Mouse (Mus musculus) lung, embryonic 14.5 days (tissue): ENCODE results near the gene Cflar. TPM values are rescaled to one million over a fixed set of nuclear protein-coding genes. Genes with fewer than 3 reads are reported as not detected.
"Not testable (repeated sequence)": the region's sequence is repeated elsewhere in the genome, so short reads cannot be mapped to it uniquely, and the experiment has no call there.

ENCODE experiments used
- ATAC-seq: fragments of 200-750 bp; cut with Nextera tagmentation; 2 replicates; pipeline ENCODE4 v1.8.0; 2017; ENCODE audit warnings: mild to moderate bottlenecking, moderate TSS enrichment, moderate library complexity; ENCODE audit not compliant: insufficient read depth
- DNase-seq: peaks from one replicate; pipeline ENCODE4 v3.0.0-alpha.2; 2015
- H3K27ac ChIP-seq: fragments of 300-500 bp; sonication (generic); 2 replicates; pipeline ENCODE4 v1.5.1; 2014; ENCODE audit warnings: low read depth, mild to moderate bottlenecking, moderate library complexity
- H3K27me3 ChIP-seq: fragments of 300-500 bp; sonication (generic); 2 replicates; pipeline ENCODE4 v1.6.1; 2014; ENCODE audit warnings: low read length, control low read depth; ENCODE audit not compliant: insufficient read depth
- H3K36me3 ChIP-seq: fragments of 300-500 bp; sonication (generic); 2 replicates; pipeline ENCODE4 v1.6.1; 2014; ENCODE audit warnings: control low read depth; ENCODE audit not compliant: insufficient read depth
- H3K4me1 ChIP-seq: fragments of 300-500 bp; sonication (generic); 2 replicates; pipeline ENCODE4 v1.6.1; 2014; ENCODE audit warnings: antibody characterized with exemption, control low read depth; ENCODE audit not compliant: insufficient read depth
- H3K4me2 ChIP-seq: fragments of 300-500 bp; sonication (generic); 2 replicates; pipeline ENCODE4 v1.6.1; 2014; ENCODE audit warnings: mild to moderate bottlenecking
- H3K4me3 ChIP-seq: fragments of 300-500 bp; sonication (generic); 2 replicates; pipeline ENCODE4 v1.5.1; 2014; ENCODE audit warnings: low read depth, low read length
- H3K9ac ChIP-seq: fragments of 300-500 bp; sonication (generic); 2 replicates; pipeline ENCODE4 v1.6.1; 2014
- H3K9me3 ChIP-seq: fragments of 300-500 bp; sonication (generic); 2 replicates; pipeline ENCODE4 v1.6.1; 2016; ENCODE audit warnings: low read depth, low read length, control low read depth
- CTCF ChIP-seq: IDR thresholded peaks from 2 replicates; pipeline ENCODE4 v1.5.1; 2016; ENCODE audit warnings: antibody characterized with exemption, low read depth
- WGBS: fragments of 180-500 bp; shearing (Covaris S2); extraction: QIAGEN DNeasy Blood & Tissue Kit; methylation state at CpG from one replicate; pipeline ENCODE4 v1.1.7; 2014; 5-methylcytosine and 5-hydroxymethylcytosine counted together
- polyA plus RNA-seq: library from polyadenylated mRNA; unstranded; fragments of >200 nt; fragmentation: Nextera tagmentation; extraction: Ambion mirVana; gene quantifications from 2 replicates; pipeline ENCODE4 v1.2.1, GENCODE M21; 2014

Gene Cflar
- polyA plus RNA-seq, result 35.3 and 35.9 TPM in 2 replicates

- ATAC-seq, result peak; percentile 78
- Histone ChIP-seq H3K4me3 (peak within 1 kb of the TSS; percentile 53), H3K27ac (peak within 1 kb of the TSS; percentile 100), H3K27me3 (no peaks in the 10 kb centered on the region), H3K4me1 (0 out of 2 replicates have a peak, but pooled peaks cover 5% of the 10 kb centered on the region), H3K36me3 (peaks cover 19% of the 10 kb centered on the region), H3K4me2 (peak within 1 kb of the TSS; percentile 75), H3K9me3 (no peaks in the 10 kb centered on the region), H3K9ac (peak within 1 kb of the TSS; percentile 88)
- no peak for TF ChIP-seq CTCF
- under 1% methylated on average over 45 of the region's 45 CpGs for WGBS
- DNase-seq, result peak; percentile 88
Measured at GRCm38 (mm10) chr1:58711365-58712016, at the start of gene Cflar. Gene Cflar (plus strand): TSS chr1:58711508.

- not testable (repeated sequence) for DNase-seq, H3K4me2 ChIP-seq, H3K27ac ChIP-seq, H3K4me1 ChIP-seq, H3K9ac ChIP-seq, H3K27me3 ChIP-seq, ATAC-seq, H3K36me3 ChIP-seq, H3K9me3 ChIP-seq, H3K4me3 ChIP-seq
- 90% methylated on average over 5 of the region's 5 CpGs for WGBS
Measured at GRCm38 (mm10) chr1:58662671-58663070, 48.6 kb upstream of the Cflar start.

DNA sequence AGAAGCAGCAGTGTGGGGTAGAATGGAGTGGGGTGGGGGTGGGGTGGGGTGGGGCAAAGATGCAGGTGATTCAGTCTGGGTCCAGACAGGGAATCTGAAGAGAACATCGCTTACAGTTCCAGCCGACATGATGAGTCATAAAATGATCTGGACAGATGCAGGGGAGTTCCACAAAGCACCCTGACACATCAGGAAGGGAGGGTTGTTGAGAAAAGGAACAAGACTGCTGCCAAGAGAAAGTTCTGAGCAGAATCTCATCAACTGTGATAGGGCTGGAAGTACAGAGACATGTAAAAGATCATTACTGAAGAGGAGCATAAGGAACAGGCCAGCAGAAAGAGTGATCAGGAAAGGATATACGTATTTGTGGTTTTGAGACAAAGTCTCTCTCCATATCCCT lies 47.9 kb upstream of the Cflar start:
- DNase-seq, H3K4me3 ChIP-seq, H3K36me3 ChIP-seq, H3K9me3 ChIP-seq, ATAC-seq, H3K9ac ChIP-seq, H3K27ac ChIP-seq, H3K4me1 ChIP-seq, H3K4me2 ChIP-seq, H3K27me3 ChIP-seq: not testable (repeated sequence)
- WGBS, result 85% methylated on average over 3 of the region's 3 CpGs

DNA sequence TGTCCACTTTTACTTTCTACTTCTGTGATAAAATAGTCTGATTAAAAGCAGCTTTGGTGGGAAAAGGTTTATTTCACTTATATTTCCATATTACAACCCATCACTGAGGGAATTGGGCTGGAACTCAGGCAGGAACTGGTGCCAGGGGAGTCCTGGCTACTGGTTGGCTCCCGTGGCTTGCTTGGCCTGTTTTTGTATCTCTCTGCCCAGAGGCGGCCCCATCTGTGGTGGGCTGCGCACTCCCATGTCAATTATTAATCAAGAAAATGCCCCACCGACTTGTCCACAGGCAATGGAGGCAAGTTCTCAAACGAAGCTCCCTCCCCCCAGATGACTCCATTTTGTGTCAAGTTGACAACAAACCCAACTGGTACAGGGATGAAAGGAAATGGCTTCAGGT lies 43.1 kb upstream of the Cflar start:
- DNase-seq, result no peak

GRCm38 (mm10) chr1:58669635-58670034 lies 41.7 kb upstream of the Cflar start:
- not testable (repeated sequence) for H3K27me3 ChIP-seq, H3K4me1 ChIP-seq, ATAC-seq, H3K9me3 ChIP-seq, H3K4me2 ChIP-seq, H3K4me3 ChIP-seq, H3K9ac ChIP-seq, H3K36me3 ChIP-seq, H3K27ac ChIP-seq, DNase-seq
- WGBS, result 72% methylated on average over 3 of the region's 3 CpGs

More for the DNA sequence above, 43.1 kb upstream of the Cflar start:
- no peak for ATAC-seq
- Histone ChIP-seq H3K9ac (no peak overlapping the region), H3K4me2 (no peak overlapping the region), H3K4me3 (no peak overlapping the region), H3K9me3 (no peaks in the 10 kb centered on the region), H3K4me1 (no peaks in the 10 kb centered on the region), H3K27ac (no peak overlapping the region), H3K36me3 (no peaks in the 10 kb centered on the region), H3K27me3 (no peaks in the 10 kb centered on the region)
- WGBS, result 75% methylated on average over 5 of the region's 5 CpGs
- no peak for TF ChIP-seq CTCF

- Histone ChIP-seq H3K27me3 (no peaks in the 10 kb centered on the region), H3K4me3 (no peak overlapping the region), H3K9me3 (no peaks in the 10 kb centered on the region), H3K36me3 (no peaks in the 10 kb centered on the region), H3K4me2 (no peak overlapping the region), H3K9ac (no peak overlapping the region), H3K27ac (no peak overlapping the region), H3K4me1 (no peaks in the 10 kb centered on the region)
- DNase-seq, result no peak
- 79% methylated on average over 2 of the region's 2 CpGs for WGBS
- no peak for ATAC-seq
- no peak for TF ChIP-seq CTCF
Measured at GRCm38 (mm10) chr1:58672116-58672515, 39.2 kb upstream of the Cflar start.

DNA sequence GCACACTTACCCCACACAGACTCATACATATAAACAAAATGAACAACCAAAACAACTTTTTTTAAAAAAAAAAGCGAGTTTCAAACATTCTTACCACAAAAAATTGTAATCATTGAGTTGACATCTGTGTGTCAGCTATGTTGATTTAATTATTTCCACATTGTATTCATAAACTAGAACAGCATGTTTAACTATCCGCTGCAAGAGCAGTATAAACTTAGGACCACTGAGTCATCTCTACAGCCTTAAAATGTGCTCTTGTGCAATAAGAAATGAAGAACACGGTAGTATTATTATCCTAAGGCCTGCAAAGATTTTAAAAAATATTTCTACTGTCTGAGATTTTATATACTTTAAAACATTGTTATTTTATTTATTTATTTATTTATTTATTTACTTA lies 36.3 kb upstream of the Cflar start:
- 78% methylated on average over 3 of the region's 3 CpGs for WGBS
- Histone ChIP-seq H3K9me3 (no peaks in the 10 kb centered on the region), H3K9ac (no peak overlapping the region), H3K4me1 (no peaks in the 10 kb centered on the region), H3K36me3 (no peaks in the 10 kb centered on the region), H3K27me3 (no peaks in the 10 kb centered on the region), H3K4me2 (no peak overlapping the region), H3K4me3 (no peak overlapping the region), H3K27ac (no peak overlapping the region)
- DNase-seq, result no peak
- no peak for ATAC-seq
- TF ChIP-seq CTCF, result no peak
